Mouse (Mus musculus) thymus, adult 2 months (tissue): ENCODE results near the gene 4932438H23Rik.

Experiments
- CTCF ChIP-seq: fragments of 200-500 bp; IDR thresholded peaks from 2 replicates; pipeline ENCODE4 v1.5.1; 2012; ENCODE audit warnings: mild to moderate bottlenecking, control low read depth, low read length, moderate library complexity, borderline replicate concordance; ENCODE audit not compliant: control insufficient read depth, poor library complexity, insufficient read depth; ENCODE audit errors: extremely low read depth
- POLR2A ChIP-seq: fragments of 200-500 bp; IDR thresholded peaks from 2 replicates; pipeline ENCODE4 v1.6.1; 2012; ENCODE audit warnings: mild to moderate bottlenecking, low read length, control low read depth, moderate library complexity; ENCODE audit not compliant: control insufficient read depth, poor library complexity, insufficient read depth; ENCODE audit errors: extremely low read depth

DNA sequence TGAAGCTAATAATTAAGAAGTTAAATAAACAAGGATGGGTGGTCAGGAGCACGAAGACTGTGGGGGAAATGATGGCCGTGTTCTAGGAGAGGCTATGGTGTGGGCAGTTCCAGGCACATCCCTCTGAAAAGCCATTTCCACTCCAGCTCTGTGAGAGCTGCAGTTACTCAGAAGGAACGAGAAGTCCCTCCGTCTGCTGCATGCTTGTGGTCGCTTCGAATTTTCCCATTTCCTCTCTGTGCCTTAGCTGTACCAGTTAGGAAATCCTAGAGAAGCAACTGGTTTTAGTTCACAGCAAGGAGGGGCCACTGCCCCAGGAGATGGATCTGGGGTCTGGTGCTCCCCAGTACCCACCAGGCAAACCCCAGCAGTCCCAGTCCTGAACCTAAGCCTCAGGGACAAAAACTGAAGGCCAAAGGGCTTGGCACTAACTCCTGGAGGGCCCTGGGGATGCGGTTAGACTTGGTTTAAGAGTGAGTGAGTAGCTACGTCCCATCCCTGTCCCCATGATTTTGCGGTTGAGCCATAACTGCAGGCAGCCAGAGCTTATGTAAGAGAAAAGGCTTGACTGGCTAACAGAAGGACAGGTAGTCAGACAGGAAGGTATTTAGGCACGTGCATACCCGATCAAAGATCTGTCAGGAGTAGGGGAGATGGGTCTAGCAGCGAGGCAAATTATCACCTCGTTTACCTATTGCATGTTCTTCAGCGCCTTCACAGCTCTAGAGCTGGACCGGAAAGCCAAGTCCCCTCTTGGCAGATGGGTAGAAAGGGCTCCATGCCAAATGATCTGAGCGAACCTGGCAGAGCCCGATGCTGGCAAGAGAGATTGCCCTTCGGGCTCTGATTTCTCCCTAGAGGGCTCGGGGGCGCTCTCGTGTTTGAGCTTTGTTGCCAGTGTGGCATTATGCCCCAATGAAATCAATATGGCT is 10.3 kb downstream of the 4932438H23Rik start:
- no peak for TF ChIP-seq CTCF
- no peak for TF ChIP-seq POLR2A
